Comparison of ENCODE assay signal across 8 mouse cellular contexts in genomic region chrX:102119042-102119864, GRCm38 (mm10). TPM values are rescaled to one million over a fixed set of nuclear protein-coding genes. Genes with fewer than 3 reads are reported as not detected.
DNase-seq lines count a peak whose midpoint lies in the region; ATAC-seq and TF ChIP-seq lines count a peak whose summit lies in the region.

Gene Pin4, plus strand, starts transcription at chrX:102119447.

- dilution Hi-C loops in CH12.LX (cut with MboI; ENCODE audit: extremely low pct_ligation_motif_present, extremely low pct_unique_long_range_greater_than_20kb, low sequenced_read_pairs): no loop called here

- no peaks in the 10 kb centered on the region for H3K27me3 ChIP-seq in CH12.LX (replicated peaks)
- H3K27me3 ChIP-seq in forebrain, embryonic 11.5 days (ENCODE audit: control insufficient read depth, insufficient read depth, low read length): no peaks in the 10 kb centered on the region
- H3K27me3 ChIP-seq in heart, embryonic 16.5 days (ENCODE audit: control insufficient read depth, insufficient read depth, low read length): no peaks in the 10 kb centered on the region; the same call in 1 of the 2 replicates
- peaks cover 7% of the 10 kb centered on the region; the same call in 1 of the 2 replicates for H3K27me3 ChIP-seq in liver, embryonic 15.5 days
- H3K27me3 ChIP-seq in neural tube, embryonic 12.5 days (replicated peaks): no peaks in the 10 kb centered on the region

- peak within 1 kb of the TSS; percentile 78 for H3K4me2 ChIP-seq in CH12.LX (ENCODE audit: insufficient read depth, low read depth, poor library complexity, severe bottlenecking)
- peak within 1 kb of the TSS; percentile 54 for H3K4me2 ChIP-seq in forebrain, embryonic 11.5 days (ENCODE audit: low read depth, low read length, severe bottlenecking)
- peak within 1 kb of the TSS; percentile 73 for H3K4me2 ChIP-seq in heart, embryonic 16.5 days (ENCODE audit: low read depth, low read length)
- peak within 1 kb of the TSS; percentile 63 for H3K4me2 ChIP-seq in liver, embryonic 15.5 days
- peak within 1 kb of the TSS; percentile 64 for H3K4me2 ChIP-seq in neural tube, embryonic 12.5 days (replicated peaks)

- peak; percentile 57 for TF ChIP-seq POLR2A in CH12.LX (IDR thresholded peaks at IDR 0.05; ENCODE audit: low read depth, low read length)

- peaks cover 11% of the 10 kb centered on the region for H3K79me2 ChIP-seq in CH12.LX (replicated peaks; ENCODE audit: control insufficient read depth, extremely low read depth, insufficient read depth, poor library complexity, severe bottlenecking)

- TF ChIP-seq RAD21 in CH12.LX (IDR thresholded peaks at IDR 0.05; ENCODE audit: low read depth, low read length): no peak

- WGBS in forebrain, embryonic 11.5 days: 22% methylated on average over 30 of the region's 30 CpGs
- WGBS in heart, embryonic 16.5 days: 16% methylated on average over 30 of the region's 30 CpGs
- WGBS in liver, embryonic 15.5 days (ENCODE audit: insufficient replicate concordance): 9% methylated on average over 30 of the region's 30 CpGs
- WGBS in neural tube, embryonic 12.5 days: 13% methylated on average over 30 of the region's 30 CpGs

- in situ Hi-C loops in CH12.LX (cut with MboI; ENCODE audit: low pct_ligation_motif_present, low pct_unique_long_range_greater_than_20kb, low sequenced_read_pairs): no loop called here

- ATAC-seq in forebrain, embryonic 11.5 days (replicated peaks; ENCODE audit: low FRiP score): peak; percentile 99
- ATAC-seq in heart, embryonic 16.5 days (replicated peaks; ENCODE audit: extremely low read depth, insufficient read depth, low FRiP score): peak; percentile 98
- peak; percentile 98 for ATAC-seq in liver, embryonic 15.5 days (ENCODE audit: insufficient read depth)
- ATAC-seq in neural tube, embryonic 12.5 days (ENCODE audit: low FRiP score, low read depth): peak; percentile 99

- H3K4me1 ChIP-seq in CH12.LX (ENCODE audit: control insufficient read depth in 1 of 2, insufficient read depth in 2 of 2): peaks cover 3 to 6% of the 10 kb centered on the region in 2 experiments; a peak in 3 of 4 replicates
- H3K4me1 ChIP-seq in forebrain, embryonic 11.5 days (replicated peaks; ENCODE audit: control insufficient read depth, insufficient read depth, low read length): 0 out of 2 replicates have a peak, but pooled peaks cover 3% of the 10 kb centered on the region
- peaks cover 4% of the 10 kb centered on the region for H3K4me1 ChIP-seq in heart, embryonic 16.5 days (ENCODE audit: control insufficient read depth, insufficient read depth, low read length)
- H3K4me1 ChIP-seq in liver, embryonic 15.5 days (replicated peaks): peaks cover 4% of the 10 kb centered on the region
- H3K4me1 ChIP-seq in neural tube, embryonic 12.5 days: 0 out of 2 replicates have a peak, but pooled peaks cover 3% of the 10 kb centered on the region

- TF ChIP-seq CTCF in CH12.LX (conservative IDR thresholded peaks at IDR 0.05 in 1 of 2, IDR thresholded peaks at IDR 0.05 in 1 of 2; ENCODE audit: low read depth in 2 of 2, low read length in 2 of 2): 0 out of 4 replicates have a peak, but pooled peaks of 1 of the 2 experiments have one; percentile 2

- H3K27ac ChIP-seq in CH12.LX (ENCODE audit: insufficient read depth, low read depth): no peak within 1 kb of the TSS
- H3K27ac ChIP-seq in forebrain, embryonic 11.5 days (ENCODE audit: low read depth, low read length): no peak within 1 kb of the TSS; the same call in 1 of the 2 replicates
- H3K27ac ChIP-seq in heart, embryonic 16.5 days (ENCODE audit: low read length): 0 out of 2 replicates have a peak within 1 kb of the TSS, but pooled peaks have one; percentile 46
- H3K27ac ChIP-seq in liver, embryonic 15.5 days (replicated peaks): peak within 1 kb of the TSS; percentile 51; the same call in 1 of the 2 replicates
- H3K27ac ChIP-seq in neural tube, embryonic 12.5 days: no peak within 1 kb of the TSS

- H3K9ac ChIP-seq in CH12.LX (ENCODE audit: insufficient read depth, low read depth): peak within 1 kb of the TSS; percentile 99
- H3K9ac ChIP-seq in forebrain, embryonic 11.5 days (ENCODE audit: low read length): peak within 1 kb of the TSS; percentile 59
- H3K9ac ChIP-seq in heart, embryonic 16.5 days (ENCODE audit: low read length): peak within 1 kb of the TSS; percentile 74
- H3K9ac ChIP-seq in liver, embryonic 15.5 days: peak within 1 kb of the TSS; percentile 70
- peak within 1 kb of the TSS; percentile 60 for H3K9ac ChIP-seq in neural tube, embryonic 12.5 days

- peak; percentile 97 for DNase-seq in CH12.LX (ENCODE audit: extremely low read depth)
- DNase-seq in c-Kit-positive CD71-positive TER-119-negative erythroid progenitor cells, embryonic 14.5 days (ENCODE audit: low read depth): peak; percentile 90
- DNase-seq in forebrain, embryonic 11.5 days (ENCODE audit: low spot score): peak; percentile 94
- peak; percentile 95 to 96 for DNase-seq in kidney, postnatal 36 days
- DNase-seq in telencephalon, adult 2 months (ENCODE audit: low read depth, low spot score): peak; percentile 98

- H3K9me3 ChIP-seq in CH12.LX (replicated peaks; ENCODE audit: low read length): no peaks in the 10 kb centered on the region
- no peaks in the 10 kb centered on the region for H3K9me3 ChIP-seq in forebrain, embryonic 11.5 days (ENCODE audit: control insufficient read depth, low read length)
- H3K9me3 ChIP-seq in heart, embryonic 16.5 days (replicated peaks; ENCODE audit: control insufficient read depth, low read length): no peaks in the 10 kb centered on the region
- no peaks in the 10 kb centered on the region for H3K9me3 ChIP-seq in liver, embryonic 15.5 days (replicated peaks)
- H3K9me3 ChIP-seq in neural tube, embryonic 12.5 days: no peaks in the 10 kb centered on the region

- peaks cover 14 to 16% of the 10 kb centered on the region in 2 experiments for H3K36me3 ChIP-seq in CH12.LX (replicated peaks in 1 of 2; ENCODE audit: control insufficient read depth in 1 of 2, insufficient read depth in 1 of 2, low read length in 1 of 2)
- H3K36me3 ChIP-seq in forebrain, embryonic 11.5 days (ENCODE audit: control insufficient read depth, insufficient read depth, low read length): no peaks in the 10 kb centered on the region
- H3K36me3 ChIP-seq in heart, embryonic 16.5 days (ENCODE audit: control insufficient read depth, insufficient read depth): peaks cover 5% of the 10 kb centered on the region; the same call in 1 of the 2 replicates
- peaks cover 17% of the 10 kb centered on the region; the same call in 1 of the 2 replicates for H3K36me3 ChIP-seq in liver, embryonic 15.5 days (replicated peaks)
- peaks cover 4% of the 10 kb centered on the region for H3K36me3 ChIP-seq in neural tube, embryonic 12.5 days

- peak within 1 kb of the TSS; percentile 78 to 83 (median 79) for H3K4me3 ChIP-seq in CH12.LX (replicated peaks in 1 of 3; ENCODE audit: low read depth in 2 of 3, low read length in 2 of 3, poor library complexity in 1 of 3)
- peak within 1 kb of the TSS; percentile 54 for H3K4me3 ChIP-seq in forebrain, embryonic 11.5 days (ENCODE audit: low read depth, low read length)
- H3K4me3 ChIP-seq in heart, embryonic 16.5 days (ENCODE audit: low read length): peak within 1 kb of the TSS; percentile 62
- peak within 1 kb of the TSS; percentile 76 for H3K4me3 ChIP-seq in liver, embryonic 15.5 days (replicated peaks)
- peak within 1 kb of the TSS; percentile 57 for H3K4me3 ChIP-seq in neural tube, embryonic 12.5 days

- TF ChIP-seq EP300 in CH12.LX (IDR thresholded peaks at IDR 0.05; ENCODE audit: low read length): no peak

TF ChIP-seq in CH12.LX, 34 proteins besides CTCF, POLR2A, EP300 and RAD21:
- peak; percentile 62; the same call in 1 of the 2 replicates for TF ChIP-seq NELFE (IDR thresholded peaks at IDR 0.05; ENCODE audit: low read depth, low read length)
- no peak for TF ChIP-seq JUND (conservative IDR thresholded peaks at IDR 0.05; ENCODE audit: low read depth, low read length)
- peak; percentile 74; the same call in 1 of the 2 replicates for TF ChIP-seq KAT2A (IDR thresholded peaks at IDR 0.05; ENCODE audit: insufficient replicate concordance, low read length)
- no peak for TF ChIP-seq RCOR1 (conservative IDR thresholded peaks at IDR 0.05; ENCODE audit: low read depth, low read length)
- peak; percentile 22; the same call in 1 of the 2 replicates for TF ChIP-seq TCF12 (IDR thresholded peaks at IDR 0.05; ENCODE audit: low read depth, low read length)
- peak; percentile 87 for TF ChIP-seq NRF1 (IDR thresholded peaks at IDR 0.05; ENCODE audit: low read depth, low read length)
- no peak for TF ChIP-seq ZC3H11A (IDR thresholded peaks at IDR 0.05; ENCODE audit: low read depth, low read length)
- TF ChIP-seq ZNF384 (IDR thresholded peaks at IDR 0.05; ENCODE audit: low read depth, low read length): no peak
- no peak for TF ChIP-seq POLR2AphosphoS2 (IDR thresholded peaks at IDR 0.05; ENCODE audit: low read depth, low read length)
- peak; percentile 94 for TF ChIP-seq TBP (conservative IDR thresholded peaks at IDR 0.05; ENCODE audit: low read depth, low read length)
- TF ChIP-seq MAFK (IDR thresholded peaks at IDR 0.05; ENCODE audit: insufficient replicate concordance, low read length): no peak
- TF ChIP-seq SIN3A (IDR thresholded peaks at IDR 0.05; ENCODE audit: low read length): peak; percentile 81
- TF ChIP-seq MXI1 (IDR thresholded peaks at IDR 0.05; ENCODE audit: low read depth, low read length): peak; percentile 54
- peak; percentile 78 for TF ChIP-seq ELF1 (IDR thresholded peaks at IDR 0.05; ENCODE audit: low read depth, low read length)
- TF ChIP-seq HCFC1 (IDR thresholded peaks at IDR 0.05; ENCODE audit: low read depth, low read length): peak; percentile 90
- TF ChIP-seq MAX (IDR thresholded peaks at IDR 0.05; ENCODE audit: low read length): peak; percentile 100
TF ChIP-seq in CH12.LX: peak in this region for 10.

RNA-seq across cellular contexts. Expression of gene Pin4, which starts in this region (rescaled TPM):
- total RNA-seq in CH12.LX (2012; rRNA removed): 62.0 and 75.7 TPM in 2 replicates
- 53.4 and 60.9 TPM in 2 replicates for total RNA-seq in CH12.LX (2014; rRNA removed)
- 66.2 and 95.3 TPM in 2 replicates for polyA plus RNA-seq in CH12.LX (2012; ENCODE audit: insufficient read length, low read depth)
- polyA plus RNA-seq in forebrain, embryonic 11.5 days (2014; fragmentation: Nextera tagmentation; extraction: Ambion mirVana): 73.6 and 77.5 TPM in 2 replicates
- polyA plus RNA-seq in heart, embryonic 16.5 days (2015; fragmentation: Nextera tagmentation; extraction: Ambion mirVana): 35.2 and 38.2 TPM in 2 replicates
- 29.1 and 39.0 TPM in 2 replicates for polyA plus RNA-seq in liver, embryonic 15.5 days (2015; fragmentation: Nextera tagmentation; extraction: Ambion mirVana)
- 84.1 and 91.2 TPM in 2 replicates for polyA plus RNA-seq in neural tube, embryonic 12.5 days (2016; fragmentation: Nextera tagmentation; extraction: Ambion mirVana)

Comparison
In these comparisons a context has a peak if more than half of its experiments do, and no peak if none do; other contexts are left out.
1. H3K27ac ChIP-seq: peak in heart, embryonic 16.5 days (single experiment) and liver, embryonic 15.5 days (single experiment); none in CH12.LX (single experiment), forebrain, embryonic 11.5 days (single experiment) and neural tube, embryonic 12.5 days (single experiment).
2. Peak in every context shown above with its lines, with median percentiles within 50 percentile points of each other: DNase-seq, H3K4me2 ChIP-seq, H3K4me3 ChIP-seq, H3K9ac ChIP-seq and ATAC-seq.